Mouse (Mus musculus) embryo, embryonic 10 days (tissue): ENCODE measurements around the gene Snd1.

Experiments
- DNase-seq: peaks from one replicate; pipeline ENCODE4 v3.0.0-alpha.2; 2015; ENCODE audit warnings: low spot score

The Snd1 gene

DNA sequence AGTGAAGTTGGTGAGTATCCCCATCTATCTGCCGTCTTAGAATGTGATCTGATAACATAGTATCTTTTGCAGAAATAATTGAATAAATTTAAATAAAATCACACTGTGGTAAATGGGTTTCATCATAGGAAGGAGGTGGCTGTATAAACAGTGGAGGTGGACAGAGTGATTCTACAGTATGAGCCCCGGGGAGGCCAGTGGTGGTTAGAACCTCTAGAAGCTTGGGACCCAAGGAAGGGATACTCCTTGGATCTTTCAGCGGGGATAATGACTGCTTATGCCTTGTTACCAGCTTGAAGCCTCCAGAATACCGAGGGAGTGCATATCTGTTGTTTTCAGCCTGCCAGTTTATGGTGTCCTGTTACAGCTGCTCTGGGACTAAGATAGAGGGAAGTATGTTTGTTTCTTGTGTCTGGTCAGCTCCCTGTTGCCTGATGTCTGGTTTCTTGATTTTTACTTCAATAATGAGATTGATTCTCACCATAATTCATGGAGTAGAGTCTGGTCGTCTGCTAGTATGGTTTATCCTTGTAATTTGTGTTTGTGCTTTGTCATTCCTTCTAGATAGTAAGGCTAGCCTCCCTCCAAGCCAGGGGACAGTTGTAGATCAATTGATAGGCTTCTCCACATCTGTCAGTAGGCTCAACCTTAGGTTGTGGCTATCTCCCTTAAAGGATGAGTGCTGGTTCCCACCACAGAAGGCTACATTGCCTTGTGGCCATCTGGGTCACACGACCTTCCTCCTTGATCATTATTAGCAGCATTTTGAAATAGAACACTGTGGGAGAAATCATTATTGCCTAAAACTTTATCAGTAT lies 160.8 kb downstream of the Snd1 start:
- DNase-seq = no peak

DNA sequence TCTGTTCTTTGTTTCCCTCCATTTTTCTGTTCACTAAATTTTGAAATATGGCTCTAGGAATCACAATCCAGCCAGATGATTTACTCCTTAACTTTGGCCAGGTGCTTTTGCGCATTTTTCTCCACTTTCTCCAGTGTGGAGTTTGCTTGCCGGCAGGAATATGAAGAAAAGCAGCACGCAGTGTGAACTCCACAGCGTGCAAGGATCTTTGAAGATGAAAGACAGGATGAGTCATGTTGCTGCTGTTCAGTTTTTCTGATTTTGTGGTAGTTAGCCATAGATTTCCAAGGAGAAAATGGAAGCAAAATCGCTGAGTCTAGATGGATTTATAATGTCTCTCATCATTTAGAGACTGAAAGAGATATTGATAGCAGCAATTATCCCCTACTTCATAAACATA lies 165.1 kb downstream of the Snd1 start:
- DNase-seq = no peak

DNA sequence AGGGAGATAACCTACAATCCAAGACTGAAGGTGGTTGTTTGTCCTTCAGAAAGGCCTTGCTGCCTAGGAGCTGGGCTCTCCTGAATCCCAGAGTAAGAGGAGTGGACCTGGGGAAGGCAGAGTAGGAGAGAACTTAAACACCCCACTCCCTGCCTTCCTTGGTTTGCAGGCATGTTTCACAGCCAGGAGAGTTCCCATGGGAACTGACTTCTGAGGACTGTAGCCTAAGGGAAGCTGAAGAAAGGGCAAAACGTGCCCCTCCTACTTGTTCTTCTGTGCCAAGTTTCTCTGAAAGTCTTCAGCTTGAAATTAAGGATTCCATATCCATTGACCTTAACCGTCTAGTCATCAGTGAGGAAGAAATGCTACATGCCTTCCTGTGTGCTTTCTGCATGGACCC lies 168.0 kb downstream of the Snd1 start:
- DNase-seq = no peak

DNA sequence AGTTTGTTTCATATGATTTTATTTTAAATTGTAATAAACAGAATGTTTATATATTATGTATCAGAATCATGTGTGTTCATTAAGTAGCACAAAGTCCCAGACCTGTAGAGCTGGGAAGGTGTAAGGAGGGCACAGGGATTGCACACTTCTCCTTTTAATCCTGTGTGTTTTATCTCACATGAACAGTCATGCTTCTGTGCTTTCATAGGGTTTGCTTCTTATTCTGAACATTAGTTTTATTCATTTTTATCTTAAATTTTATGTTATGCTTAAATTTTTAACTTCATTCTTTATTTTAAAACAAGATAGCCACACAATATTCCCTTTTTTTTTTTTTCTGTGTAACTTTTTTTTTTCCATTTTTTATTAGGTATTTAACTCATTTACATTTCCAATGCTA lies 170.3 kb downstream of the Snd1 start:
- DNase-seq = no peak

DNA sequence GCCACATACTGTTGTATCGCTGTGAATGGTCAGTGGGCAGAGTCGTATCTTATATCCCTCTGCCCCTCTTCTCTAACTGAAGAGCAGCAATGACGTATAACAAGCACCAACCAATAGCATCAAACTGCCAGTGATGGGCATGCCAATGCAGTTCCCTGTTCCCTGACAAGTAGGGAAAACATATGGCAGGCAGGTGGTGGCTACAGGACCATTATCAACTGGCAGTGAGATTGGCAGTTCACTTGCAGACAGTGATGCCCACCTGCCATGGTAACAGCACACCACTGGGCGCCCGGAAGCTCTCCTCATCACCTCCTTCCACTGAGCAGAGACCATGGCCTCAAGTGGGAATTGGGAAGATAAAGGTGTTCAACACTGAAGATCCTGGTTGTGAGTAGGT lies 181.6 kb downstream of the Snd1 start:
- DNase-seq = no peak

DNA sequence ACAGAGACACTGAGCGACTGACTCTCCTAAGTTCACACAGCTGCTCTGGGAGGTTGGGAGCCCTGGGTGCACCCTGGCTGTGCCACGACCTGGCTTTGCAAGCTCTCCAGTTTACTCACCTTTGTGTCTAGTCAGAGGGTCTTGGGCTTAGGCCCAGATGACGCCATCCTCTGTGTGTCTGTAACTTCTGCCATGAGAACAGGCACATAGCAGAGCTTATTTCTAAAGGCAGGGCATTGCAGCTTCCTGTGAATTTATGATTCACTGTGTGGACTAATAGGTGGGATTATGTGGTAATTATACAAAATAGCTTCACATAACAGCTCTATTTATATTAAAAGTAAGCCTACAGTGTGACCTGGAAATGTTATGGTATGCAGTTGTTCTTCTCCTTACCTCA lies 188.1 kb downstream of the Snd1 start:
- no peak for DNase-seq

DNA sequence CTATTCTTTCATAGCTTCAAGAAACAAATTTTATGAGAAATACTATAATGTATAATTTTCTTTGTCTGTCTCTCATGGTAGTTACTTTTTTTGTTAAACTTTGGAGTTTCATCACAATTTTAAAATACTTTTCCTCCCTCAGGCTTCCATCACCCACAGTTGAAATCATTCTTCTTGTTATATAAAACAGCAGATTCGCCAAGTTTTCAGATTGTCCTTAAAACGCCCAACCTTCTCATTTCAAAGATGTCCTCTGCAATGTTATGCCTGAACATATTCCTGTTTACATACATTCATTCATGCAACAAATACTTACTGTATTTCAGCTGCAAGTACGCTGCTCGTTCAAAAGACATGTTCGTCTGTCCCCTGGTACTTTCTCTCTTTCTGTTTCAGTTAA lies 188.7 kb downstream of the Snd1 start:
- no peak for DNase-seq

DNA sequence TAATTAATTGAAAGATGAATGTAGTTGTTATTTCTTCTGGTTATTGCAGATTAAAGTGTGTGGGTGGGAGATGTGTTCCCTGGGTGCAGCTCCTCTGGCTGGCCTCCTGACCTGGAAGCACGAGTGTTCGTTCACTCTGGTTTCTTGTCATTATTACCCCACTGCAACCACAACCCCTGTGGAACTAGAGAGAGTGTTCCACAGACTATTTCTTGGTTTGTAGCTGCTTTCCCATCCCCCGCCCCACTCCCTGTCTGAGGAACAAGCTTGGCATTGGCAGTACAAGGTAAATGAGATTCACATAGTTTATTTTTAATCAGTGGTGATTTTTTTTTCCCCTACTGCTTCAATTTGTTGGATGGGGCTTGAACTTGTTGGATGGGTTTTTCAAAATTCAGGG lies 189.8 kb downstream of the Snd1 start:
- DNase-seq = no peak

DNA sequence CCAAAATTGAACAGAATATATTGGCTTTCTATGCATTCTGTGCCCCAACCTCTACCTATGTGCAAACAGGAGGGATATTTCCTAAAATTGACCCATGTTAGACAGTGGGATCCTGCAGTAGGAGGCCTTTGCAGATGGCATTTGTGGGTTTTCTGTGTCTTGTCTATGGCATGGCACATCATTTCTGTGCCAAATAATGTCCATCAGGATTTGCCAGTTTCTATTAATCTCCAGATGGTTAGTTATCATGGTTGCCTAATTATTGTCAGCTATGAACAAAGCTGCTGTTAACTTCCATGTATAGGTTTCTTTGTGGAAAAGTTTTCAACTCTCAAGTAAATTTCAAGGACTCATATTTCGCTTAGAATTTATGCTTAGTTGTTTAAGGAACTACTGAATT lies 192.6 kb downstream of the Snd1 start:
- no peak for DNase-seq

DNA sequence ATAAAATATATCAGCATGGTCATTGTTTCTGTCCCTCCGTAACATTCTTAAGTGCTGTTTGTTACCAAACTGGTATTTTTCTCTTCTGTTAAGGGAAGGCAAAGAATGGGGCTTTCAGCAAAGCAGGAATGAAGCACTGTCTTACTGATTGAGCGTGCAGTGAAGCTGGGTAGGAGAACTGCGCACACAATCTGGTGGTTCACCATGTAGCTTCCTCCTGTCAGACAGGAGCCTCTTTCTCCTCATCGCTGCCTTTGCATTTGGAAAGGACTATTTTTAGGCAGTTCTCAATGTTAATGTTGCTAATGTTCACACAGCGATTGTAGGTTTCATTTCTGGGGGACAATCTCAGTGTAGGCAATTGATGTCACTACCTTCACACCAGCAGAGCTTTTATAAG lies 194.3 kb downstream of the Snd1 start:
- no peak for DNase-seq

DNA sequence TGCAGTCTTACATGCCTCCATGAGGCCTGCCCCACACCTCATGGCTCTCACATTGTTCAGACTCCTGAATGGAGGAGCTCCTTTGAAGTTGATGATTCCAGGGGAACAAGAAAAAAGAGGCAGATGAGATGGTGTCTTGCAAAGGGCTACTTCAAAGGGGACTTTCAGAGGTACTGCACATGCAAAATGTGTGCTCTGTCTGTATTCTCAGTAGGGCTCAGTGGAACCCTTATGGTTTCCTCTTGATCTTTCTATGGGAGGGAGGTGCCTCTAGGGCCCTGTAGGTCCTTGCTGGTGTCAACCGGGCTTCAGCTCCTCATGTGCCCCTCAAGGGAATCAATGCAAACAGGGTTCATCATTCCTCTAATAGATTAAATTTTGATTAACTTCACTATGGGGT lies 197.4 kb downstream of the Snd1 start:
- no peak for DNase-seq

DNA sequence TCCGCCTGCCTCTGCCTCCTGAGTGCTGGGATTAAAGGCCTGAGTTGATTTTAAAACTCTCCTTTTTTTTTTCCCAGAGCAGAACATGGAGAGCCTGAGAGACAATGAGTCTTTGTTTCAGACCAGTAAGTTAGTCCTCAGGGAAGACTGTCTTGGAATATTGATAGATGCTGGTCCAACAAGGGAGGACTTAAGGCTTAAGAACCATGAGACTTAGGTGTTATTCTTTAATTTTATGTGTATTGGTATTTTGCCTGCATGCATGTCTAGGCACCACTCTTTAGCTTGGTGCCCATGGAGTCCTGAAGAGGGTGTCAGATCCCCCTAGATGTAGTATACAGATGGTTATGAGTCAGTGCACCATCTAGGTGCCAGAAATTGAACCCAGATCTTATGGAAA lies 199.7 kb downstream of the Snd1 start:
- DNase-seq = no peak

DNA sequence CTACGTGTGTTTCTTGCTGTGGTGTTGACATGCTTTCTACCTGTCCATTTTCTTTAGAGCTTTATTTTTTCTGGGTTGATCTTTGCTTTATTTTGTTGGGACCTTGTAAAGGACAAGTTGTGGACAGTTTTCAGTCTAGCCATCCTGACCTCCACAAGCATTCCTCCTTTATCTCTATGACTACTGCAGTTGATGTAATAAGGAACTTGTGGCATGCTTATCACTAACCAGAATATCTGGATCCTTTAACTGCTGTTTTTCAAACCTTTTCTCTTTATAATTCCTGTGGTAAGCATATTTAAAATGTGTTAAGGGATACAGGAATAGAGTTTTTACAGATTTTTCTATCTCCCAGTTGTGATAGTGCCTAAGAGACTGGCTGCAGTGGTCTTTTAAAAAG lies 204.0 kb downstream of the Snd1 start:
- DNase-seq = no peak

DNA sequence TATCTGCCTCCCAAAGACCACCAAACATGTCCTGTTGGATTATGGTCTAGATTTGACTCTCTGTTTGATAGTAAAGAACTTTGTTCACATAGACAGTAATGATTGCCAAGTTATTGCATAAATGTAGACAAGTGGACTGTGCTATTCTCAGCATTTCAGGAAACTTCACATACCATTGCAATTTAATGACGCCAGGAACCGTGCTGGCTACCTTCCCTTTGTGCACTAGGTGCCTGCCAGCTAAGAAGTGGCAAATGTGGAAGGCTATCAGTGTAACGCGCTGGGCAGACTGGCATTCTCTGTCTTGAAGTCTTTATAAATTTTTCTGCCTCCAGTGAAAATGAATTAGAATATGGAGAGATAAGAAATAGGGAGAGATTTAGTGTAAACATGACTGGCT lies 205.6 kb downstream of the Snd1 start:
- no peak for DNase-seq

DNA sequence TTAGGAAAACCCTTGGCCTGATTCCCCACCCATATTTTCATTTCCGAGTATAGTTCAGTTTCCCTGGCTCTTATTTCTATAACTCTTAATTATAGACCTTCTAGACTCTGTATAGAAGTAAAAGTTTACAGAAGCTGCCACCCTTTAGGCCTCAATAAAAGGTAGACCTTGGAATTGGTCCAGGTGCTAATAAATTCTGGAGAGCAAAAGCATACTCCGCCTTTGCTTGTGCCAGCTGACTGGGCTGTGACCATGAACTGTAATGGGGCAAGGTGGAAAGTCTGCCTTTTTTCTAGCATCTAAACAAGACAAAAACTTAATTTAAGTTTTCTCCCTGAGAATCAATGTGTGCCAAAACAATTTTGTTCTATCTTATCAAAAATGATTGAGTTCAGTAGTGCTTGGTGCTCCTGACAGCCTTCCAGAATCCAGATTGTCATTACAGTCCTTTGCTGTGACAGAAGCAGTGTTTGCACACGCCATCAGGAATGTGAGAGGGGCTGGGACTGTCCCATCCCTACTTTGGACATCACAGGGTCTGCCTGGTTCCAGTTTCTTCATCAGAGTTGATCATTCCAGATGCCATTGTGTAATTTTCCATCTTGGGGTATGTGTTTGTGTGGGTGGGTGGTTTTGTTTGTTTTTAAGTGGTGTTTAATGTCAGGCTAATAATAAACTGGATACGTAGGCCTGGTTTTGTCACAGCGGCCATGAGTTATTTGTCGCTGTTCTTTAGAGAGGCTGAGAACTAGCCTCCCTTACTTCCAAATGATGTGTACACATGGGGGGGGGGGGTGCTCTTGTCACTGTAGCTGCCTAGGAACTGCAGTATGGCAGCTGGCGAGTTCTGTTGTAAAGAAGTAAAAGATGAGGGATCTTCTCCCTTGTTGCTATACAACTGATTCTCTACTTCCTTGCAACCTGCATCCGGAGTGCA lies 206.8 kb downstream of the Snd1 start:
- no peak for DNase-seq

DNA sequence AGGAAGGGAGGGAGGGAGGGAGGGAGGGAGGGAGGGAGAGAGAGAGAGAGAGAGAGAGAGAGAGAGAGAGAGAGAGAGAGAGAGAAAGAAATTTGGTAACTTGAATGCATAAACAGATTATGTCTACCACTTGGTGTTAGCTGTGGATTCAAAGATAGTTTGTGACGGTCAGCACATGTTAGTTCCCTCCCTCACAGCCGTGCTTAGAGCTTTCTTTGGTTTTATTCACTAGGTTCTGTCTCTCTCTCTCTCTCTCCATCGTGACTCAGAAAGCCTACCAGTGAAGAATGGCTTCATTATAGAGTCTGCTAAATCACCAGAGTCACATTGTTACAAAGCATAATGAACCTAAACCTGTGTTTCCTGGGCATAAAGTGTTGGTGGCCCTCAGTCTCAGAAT lies 210.1 kb downstream of the Snd1 start:
- DNase-seq = no peak

DNA sequence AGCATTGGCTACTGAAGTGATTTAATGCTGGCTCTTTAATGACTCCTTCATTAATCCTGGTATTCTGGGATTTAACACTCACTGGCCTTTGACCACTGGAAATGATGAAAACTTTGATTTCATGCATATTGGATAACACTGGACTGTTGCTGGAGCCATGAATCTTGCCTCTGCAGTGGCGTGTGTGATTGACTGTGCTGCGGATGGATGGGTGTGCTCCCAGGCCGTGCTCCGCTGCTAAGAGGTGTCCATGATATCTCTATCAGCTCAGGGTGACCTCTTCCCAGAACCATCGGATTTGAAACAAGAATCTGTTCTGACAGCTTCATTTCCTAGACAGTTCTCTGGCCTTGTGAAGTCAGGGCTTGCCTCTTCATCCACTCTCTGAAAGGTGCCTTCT lies 210.8 kb downstream of the Snd1 start:
- DNase-seq = no peak

DNA sequence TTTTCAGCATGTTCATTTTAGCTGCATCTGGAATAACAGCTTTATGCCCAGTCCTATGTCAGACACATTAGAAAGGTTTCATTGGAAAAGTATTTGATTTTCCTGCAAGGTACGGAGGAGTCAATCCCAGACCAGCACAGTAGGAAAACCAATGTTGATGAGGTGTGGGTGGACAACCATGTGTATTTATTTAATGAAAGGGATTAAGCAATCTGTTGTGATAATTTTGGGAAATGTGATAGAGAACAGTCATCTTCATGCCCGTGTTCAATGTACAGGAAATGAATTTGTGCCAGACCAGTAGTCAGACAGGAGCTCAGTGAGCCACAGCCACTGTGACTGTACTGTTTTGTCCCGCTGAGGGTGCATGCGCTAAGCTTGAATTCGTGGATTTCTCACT lies 212.8 kb downstream of the Snd1 start:
- DNase-seq = no peak

DNA sequence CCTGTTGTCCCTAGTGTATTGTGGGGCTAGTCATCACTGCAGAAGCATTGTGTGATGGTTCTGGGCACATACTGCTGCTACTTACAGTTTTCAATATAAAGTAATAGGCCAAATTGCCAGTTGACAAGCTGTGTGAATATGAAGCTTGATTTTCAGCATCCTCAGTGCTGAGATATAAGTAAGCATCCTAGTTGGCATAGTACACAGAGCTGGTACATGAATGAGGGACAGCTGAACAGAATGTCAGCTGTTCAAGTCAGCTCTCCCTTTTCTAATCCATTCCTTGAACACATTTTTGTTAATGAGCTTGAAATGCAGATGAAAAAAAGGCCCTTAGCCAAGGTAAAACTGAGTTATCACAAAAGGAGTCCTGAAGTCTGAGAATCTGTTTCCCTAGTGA lies 217.7 kb downstream of the Snd1 start:
- DNase-seq = no peak

DNA sequence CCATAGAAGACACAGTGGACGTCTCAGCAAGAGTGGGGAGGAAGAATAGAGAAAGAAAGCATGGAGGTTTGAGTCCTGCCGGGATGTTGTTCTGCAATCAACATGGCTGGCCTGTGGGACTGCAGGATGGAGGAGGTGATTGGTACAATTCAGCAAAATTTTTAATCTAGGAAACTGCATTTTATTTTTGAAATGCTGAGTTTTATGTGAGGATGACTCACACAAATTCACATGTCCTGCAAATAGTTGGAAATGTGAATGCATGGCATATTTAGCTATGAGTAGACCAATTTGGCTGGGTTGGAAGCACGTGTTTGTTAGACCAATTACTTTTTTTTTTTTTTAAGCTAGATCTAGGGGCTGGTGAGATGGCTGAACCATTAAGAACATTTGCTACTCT lies 222.3 kb downstream of the Snd1 start:
- DNase-seq = no peak

DNA sequence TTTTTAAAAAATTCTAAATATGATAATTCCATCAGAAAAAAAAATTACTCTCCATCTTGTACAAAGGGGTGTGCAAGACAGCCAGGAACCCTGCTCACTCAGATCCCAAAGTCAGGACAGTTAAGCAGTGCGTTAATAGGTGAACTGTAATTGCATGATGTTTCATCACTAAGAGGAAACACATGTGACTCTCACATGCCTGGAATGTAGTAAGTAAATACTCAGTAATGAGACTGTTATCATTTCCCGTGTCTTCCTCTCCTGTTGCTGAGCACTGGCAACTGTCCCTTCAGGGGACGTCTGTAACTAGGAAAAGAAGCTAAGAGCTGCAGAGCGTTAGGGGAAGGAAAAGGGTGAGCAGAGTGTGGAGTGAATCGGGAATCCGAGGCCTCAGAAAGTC lies 229.7 kb downstream of the Snd1 start:
- DNase-seq = peak; percentile 17

DNA sequence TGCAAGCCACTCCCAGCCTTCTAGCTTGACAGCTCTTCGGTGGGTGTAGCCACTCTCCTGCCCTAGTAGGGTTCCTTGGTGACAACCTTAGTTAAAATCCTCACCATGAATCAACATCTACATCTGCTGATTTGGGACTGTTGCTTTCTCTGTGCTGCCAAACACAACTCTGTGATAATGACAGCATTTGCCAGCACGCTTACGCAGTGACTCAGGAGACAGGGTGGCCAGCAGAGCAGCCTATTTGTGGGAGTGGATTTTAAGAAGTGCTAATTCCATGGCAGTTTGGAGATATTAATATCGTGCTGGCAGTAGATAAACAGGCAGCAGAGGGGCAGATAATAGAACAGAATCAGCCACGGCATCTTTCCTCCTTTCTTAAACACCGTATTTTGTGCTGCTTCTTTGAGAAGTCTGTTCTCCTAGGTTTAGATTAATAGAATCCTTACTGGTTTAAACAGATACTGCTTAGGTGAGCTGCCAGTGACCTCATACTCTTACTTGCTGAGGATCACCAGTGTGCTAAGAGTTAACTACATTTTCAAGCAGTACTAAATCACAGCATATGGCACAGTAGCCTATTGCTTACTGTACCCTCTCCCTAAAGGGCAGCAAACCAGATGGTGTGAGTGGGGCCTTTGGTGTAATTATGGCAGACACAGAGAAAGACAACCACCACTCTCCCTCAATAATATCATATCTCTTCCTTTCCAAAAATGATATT lies 230.6 kb downstream of the Snd1 start:
- no peak for DNase-seq
